Mouse (Mus musculus): ENCODE data around the gene Arhgap15. TPM values are rescaled to one million over a fixed set of nuclear protein-coding genes. Genes with fewer than 3 reads are reported as not detected.

The Arhgap15 gene
- 8.6 and 9.5 TPM in 2 replicates for polyA plus RNA-seq (2012; rRNA removed)

DNA sequence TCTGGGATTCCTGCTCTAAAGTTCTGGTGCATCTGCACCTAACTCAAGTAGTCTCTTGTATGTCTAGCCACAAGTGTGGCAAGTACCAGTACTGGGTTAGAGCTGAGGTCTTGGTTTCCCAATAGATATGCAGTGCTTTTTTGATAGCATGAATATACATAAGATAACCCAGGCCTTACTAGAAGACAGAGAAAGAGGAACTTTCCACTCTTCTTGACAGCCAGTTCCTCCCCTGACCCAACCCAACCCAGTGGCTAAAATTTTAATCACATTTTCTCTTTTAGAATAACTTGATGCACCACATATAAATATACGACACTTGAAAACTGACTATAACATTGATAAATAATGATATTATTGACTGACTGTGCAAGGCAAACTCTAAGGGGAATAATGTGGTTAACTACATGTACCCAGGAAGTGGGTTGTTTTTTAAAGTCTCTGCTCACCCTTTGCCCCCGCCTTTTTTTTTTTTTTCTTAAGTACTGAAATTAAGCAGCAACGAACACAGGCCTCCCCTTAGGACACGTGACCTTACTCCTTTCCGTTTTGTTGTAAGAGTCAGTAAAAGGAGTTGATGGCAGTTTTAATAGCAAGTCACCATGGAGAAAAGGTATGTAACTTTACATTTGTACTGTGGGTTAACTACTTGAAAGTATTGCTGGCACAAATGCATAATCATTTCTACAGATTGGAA, at the start of gene Arhgap15:
Gene Arhgap15 (plus strand): TSS at position 538 of the 697 bp plus-strand sequence.
- no peak for TF ChIP-seq CTCF (IDR thresholded peaks at IDR 0.05; ENCODE audit: borderline replicate concordance, control insufficient read depth, extremely low read depth, insufficient read depth, low read length, poor library complexity)
- peaks cover 17% of the 10 kb centered on the region for H3K4me1 ChIP-seq (replicated peaks; ENCODE audit: control insufficient read depth, insufficient read depth, low read length)
- H3K36me3 ChIP-seq (ENCODE audit: control insufficient read depth, insufficient read depth, low read length), result no peaks in the 10 kb centered on the region
- no peak for DNase-seq
- WGBS, result 8% methylated on average over 5 of the region's 5 CpGs
- H3K27ac ChIP-seq (ENCODE audit: control insufficient read depth, insufficient read depth, low read length), result peak within 1 kb of the TSS; percentile 91
- no peaks in the 10 kb centered on the region for H3K27me3 ChIP-seq (ENCODE audit: control insufficient read depth, insufficient read depth, low read length)
- H3K4me3 ChIP-seq (ENCODE audit: control insufficient read depth, insufficient read depth, low read length), result no peak within 1 kb of the TSS

DNA sequence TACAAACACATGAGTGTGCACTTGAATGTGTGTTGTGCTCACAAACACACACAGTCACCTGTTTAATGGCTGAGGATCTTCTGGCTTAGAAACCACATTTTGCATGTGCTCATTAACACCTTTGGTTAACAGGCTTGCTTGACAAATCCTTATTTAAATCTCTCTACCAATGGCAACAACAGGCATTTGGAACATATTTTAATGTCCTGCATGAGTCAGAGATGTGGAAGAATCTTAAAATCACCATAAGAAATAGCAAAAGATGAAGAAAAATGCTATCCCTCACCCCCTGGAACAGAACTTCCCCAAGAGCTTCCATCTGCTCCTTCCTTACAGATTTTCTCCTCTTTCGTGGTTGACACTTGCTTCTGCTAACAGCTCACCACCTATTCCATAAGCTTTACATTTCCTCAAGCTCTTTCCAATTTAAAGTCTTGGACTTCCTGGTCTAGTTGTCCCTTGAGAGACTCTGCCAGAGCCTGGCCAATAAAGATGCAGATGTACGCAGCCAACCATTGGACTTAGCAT, 35.9 kb upstream of the Arhgap15 start:
- no peak for DNase-seq
- 93% methylated on average over 2 of the region's 2 CpGs for WGBS
- Histone ChIP-seq H3K27me3 (ENCODE audit: control insufficient read depth, insufficient read depth, low read length) (no peaks in the 10 kb centered on the region), H3K27ac (ENCODE audit: control insufficient read depth, insufficient read depth, low read length) (no peak overlapping the region), H3K36me3 (ENCODE audit: control insufficient read depth, insufficient read depth, low read length) (no peaks in the 10 kb centered on the region), H3K4me3 (ENCODE audit: control insufficient read depth, insufficient read depth, low read length) (no peak overlapping the region), H3K4me1 (replicated peaks; ENCODE audit: control insufficient read depth, insufficient read depth, low read length) (no peaks in the 10 kb centered on the region)
- TF ChIP-seq POLR2A (IDR thresholded peaks at IDR 0.05; ENCODE audit: control insufficient read depth, extremely low read depth, insufficient read depth, low read length, poor library complexity) (no peak), CTCF (IDR thresholded peaks at IDR 0.05; ENCODE audit: borderline replicate concordance, control insufficient read depth, extremely low read depth, insufficient read depth, low read length, poor library complexity) (no peak)

DNA sequence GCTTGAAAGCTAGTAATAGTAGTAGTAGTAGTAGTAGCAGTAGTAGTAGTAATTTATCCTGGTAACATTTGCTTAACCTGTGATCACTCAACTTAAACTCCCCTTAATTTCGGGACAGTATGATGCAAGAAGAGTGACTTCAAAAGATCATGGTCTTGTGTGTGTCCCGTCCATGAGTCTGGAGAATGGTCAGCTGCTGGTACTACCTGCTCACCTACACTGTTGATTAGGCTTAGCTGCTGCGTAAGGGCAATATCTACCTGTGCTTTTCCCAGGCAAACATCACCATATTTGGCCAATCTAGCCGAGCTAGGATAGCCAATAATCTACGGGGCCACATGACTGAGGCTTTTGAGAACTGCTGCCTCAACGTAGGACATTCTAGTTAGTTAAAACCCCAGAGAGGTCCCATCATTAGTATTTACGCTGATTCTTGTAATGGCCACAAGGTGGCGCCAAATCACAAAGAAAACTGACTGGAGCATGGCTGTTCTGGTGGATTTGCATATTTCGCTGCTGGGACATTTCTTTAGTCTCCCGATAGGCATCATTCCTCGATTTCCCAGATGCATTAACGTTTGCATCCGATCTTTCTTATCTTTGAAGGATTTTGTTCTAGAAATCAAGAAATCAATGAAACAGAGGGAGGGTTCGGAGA, 26.0 kb upstream of the Arhgap15 start:
- peak; percentile 62 for DNase-seq
- 23% methylated on average over 14 of the region's 14 CpGs for WGBS

DNA sequence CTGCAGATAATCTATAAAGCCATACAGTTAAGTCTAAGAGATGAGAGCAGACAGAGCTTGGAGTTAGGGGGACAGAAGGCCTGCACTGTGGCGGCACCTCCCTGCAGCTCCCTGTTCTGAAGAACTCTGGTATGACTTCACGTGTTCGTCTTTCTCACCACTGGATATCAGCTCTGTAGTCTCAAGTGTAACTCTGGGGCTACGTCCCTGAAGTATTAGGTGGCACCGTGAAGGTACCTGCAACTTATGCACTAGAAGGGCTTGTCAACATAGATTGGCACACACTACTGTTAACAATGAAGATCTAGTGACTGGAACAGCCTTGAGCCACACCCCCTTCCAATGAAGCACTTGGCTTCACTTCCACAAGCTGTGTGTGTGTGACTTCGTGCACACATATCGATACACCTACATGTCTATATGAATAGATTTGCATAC, 25.5 kb upstream of the Arhgap15 start:
- Histone ChIP-seq H3K27ac (ENCODE audit: control insufficient read depth, insufficient read depth, low read length) (no peak overlapping the region), H3K36me3 (ENCODE audit: control insufficient read depth, insufficient read depth, low read length) (no peaks in the 10 kb centered on the region), H3K4me3 (ENCODE audit: control insufficient read depth, insufficient read depth, low read length) (no peak overlapping the region), H3K4me1 (replicated peaks; ENCODE audit: control insufficient read depth, insufficient read depth, low read length) (no peaks in the 10 kb centered on the region), H3K27me3 (ENCODE audit: control insufficient read depth, insufficient read depth, low read length) (no peaks in the 10 kb centered on the region)
- DNase-seq, result no peak
- 77% methylated on average over 7 of the region's 7 CpGs for WGBS
- TF ChIP-seq CTCF (IDR thresholded peaks at IDR 0.05; ENCODE audit: borderline replicate concordance, control insufficient read depth, extremely low read depth, insufficient read depth, low read length, poor library complexity) (no peak), POLR2A (IDR thresholded peaks at IDR 0.05; ENCODE audit: control insufficient read depth, extremely low read depth, insufficient read depth, low read length, poor library complexity) (no peak)

More for the DNA sequence above, 26.0 kb upstream of the Arhgap15 start:
- Histone ChIP-seq H3K27me3 (ENCODE audit: control insufficient read depth, insufficient read depth, low read length) (no peaks in the 10 kb centered on the region), H3K27ac (ENCODE audit: control insufficient read depth, insufficient read depth, low read length) (no peak overlapping the region), H3K4me3 (ENCODE audit: control insufficient read depth, insufficient read depth, low read length) (no peak overlapping the region), H3K4me1 (replicated peaks; ENCODE audit: control insufficient read depth, insufficient read depth, low read length) (no peaks in the 10 kb centered on the region), H3K36me3 (ENCODE audit: control insufficient read depth, insufficient read depth, low read length) (no peaks in the 10 kb centered on the region)
- TF ChIP-seq POLR2A (IDR thresholded peaks at IDR 0.05; ENCODE audit: control insufficient read depth, extremely low read depth, insufficient read depth, low read length, poor library complexity), result no peak
- no peak for TF ChIP-seq CTCF (IDR thresholded peaks at IDR 0.05; ENCODE audit: borderline replicate concordance, control insufficient read depth, extremely low read depth, insufficient read depth, low read length, poor library complexity)

DNA sequence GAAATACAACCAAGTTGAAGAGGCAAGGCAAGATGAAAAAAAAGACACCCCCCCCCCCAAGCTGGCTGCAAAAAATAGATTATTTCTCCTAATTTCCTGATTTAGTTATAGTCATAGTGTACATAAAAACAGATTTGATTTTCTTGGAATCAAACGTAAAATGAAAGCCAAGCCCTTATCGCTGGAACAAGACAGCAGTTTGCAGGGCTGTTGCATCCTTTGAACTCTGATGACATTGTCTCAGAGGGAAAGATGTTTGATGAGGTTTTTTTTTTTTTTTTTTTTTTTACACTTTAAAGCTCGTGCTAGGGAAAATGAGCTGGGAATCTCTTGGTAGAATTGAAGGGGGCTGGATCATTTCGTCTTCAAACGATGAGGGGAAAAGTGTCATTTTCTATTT, 21.4 kb upstream of the Arhgap15 start:
- H3K4me1 ChIP-seq (replicated peaks; ENCODE audit: control insufficient read depth, insufficient read depth, low read length), result no peaks in the 10 kb centered on the region
- H3K27ac ChIP-seq (ENCODE audit: control insufficient read depth, insufficient read depth, low read length), result no peak overlapping the region; the same call in 1 of the 2 replicates
- 14% methylated on average over 5 of the region's 5 CpGs for whole genome bisulfite sequencing
- no peaks in the 10 kb centered on the region for H3K36me3 ChIP-seq (ENCODE audit: control insufficient read depth, insufficient read depth, low read length)
- H3K4me3 ChIP-seq (ENCODE audit: control insufficient read depth, insufficient read depth, low read length), result no peak overlapping the region
- TF ChIP-seq CTCF (IDR thresholded peaks at IDR 0.05; ENCODE audit: borderline replicate concordance, control insufficient read depth, extremely low read depth, insufficient read depth, low read length, poor library complexity) (no peak), POLR2A (IDR thresholded peaks at IDR 0.05; ENCODE audit: control insufficient read depth, extremely low read depth, insufficient read depth, low read length, poor library complexity) (no peak)
- no peak for DNase-seq
- no peaks in the 10 kb centered on the region for H3K27me3 ChIP-seq (ENCODE audit: control insufficient read depth, insufficient read depth, low read length)

DNA sequence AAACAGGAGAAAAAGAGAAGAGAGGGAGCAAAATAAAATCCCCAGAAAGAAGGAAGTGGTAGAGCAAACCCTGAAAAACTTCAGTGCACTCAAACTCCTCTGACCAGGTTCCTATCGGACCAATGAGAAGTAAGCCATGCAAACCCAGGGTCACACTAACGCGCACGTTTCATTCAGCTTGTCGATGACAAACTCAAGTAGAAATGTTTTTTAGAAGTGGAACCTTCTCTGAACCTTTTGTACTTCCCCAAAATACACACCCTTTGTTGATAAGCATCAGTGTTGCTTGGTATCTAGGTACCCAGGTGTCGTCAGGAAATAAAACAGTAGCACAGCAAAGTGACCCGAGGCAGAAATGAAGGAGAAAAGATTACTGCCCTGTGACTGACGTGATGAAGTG, 20.9 kb upstream of the Arhgap15 start:
- H3K27me3 ChIP-seq (ENCODE audit: control insufficient read depth, insufficient read depth, low read length), result no peaks in the 10 kb centered on the region
- WGBS, result 8% methylated on average over 8 of the region's 8 CpGs
- peak; percentile 29 for DNase-seq
- no peak overlapping the region; the same call in 1 of the 2 replicates for H3K27ac ChIP-seq (ENCODE audit: control insufficient read depth, insufficient read depth, low read length)
- no peaks in the 10 kb centered on the region for H3K36me3 ChIP-seq (ENCODE audit: control insufficient read depth, insufficient read depth, low read length)
- H3K4me3 ChIP-seq (ENCODE audit: control insufficient read depth, insufficient read depth, low read length), result no peak overlapping the region
- no peak for TF ChIP-seq CTCF (IDR thresholded peaks at IDR 0.05; ENCODE audit: borderline replicate concordance, control insufficient read depth, extremely low read depth, insufficient read depth, low read length, poor library complexity)
- no peaks in the 10 kb centered on the region for H3K4me1 ChIP-seq (replicated peaks; ENCODE audit: control insufficient read depth, insufficient read depth, low read length)
